Mouse (Mus musculus) gastrocnemius, postnatal 25 days (tissue): ENCODE measurements at regions not wholly inside any gene's neighbourhood (a gene's known extent, or its start where the extent isn't known, plus 50 kb on each side); places are given as distances from the start of the nearest gene placed in this dataset.
A peak's percentile ranks its signal among the peaks of the same experiment; 100 is the strongest.
"Not testable (repeated sequence)": the region's sequence is repeated elsewhere in the genome, so short reads cannot be mapped to it uniquely, and the experiment has no call there.

Experiments
- DNase-seq: peaks from one replicate; pipeline ENCODE4 v3.0.0; 2022

- no peak for DNase-seq
Measured at GRCm38 (mm10) chr13:5373191-5373590, 488.1 kb upstream of the Klf6 start.

- DNase-seq, result no peak
Measured at GRCm38 (mm10) chr13:5408226-5408804, 453.0 kb upstream of the Klf6 start.

- DNase-seq, result no peak
Measured at GRCm38 (mm10) chr13:5412052-5412451, 449.2 kb upstream of the Klf6 start.

GRCm38 (mm10) chr13:5413009-5413408 is 448.3 kb upstream of the Klf6 start:
- DNase-seq, result not testable (repeated sequence)

GRCm38 (mm10) chr13:5424110-5424509 is 437.2 kb upstream of the Klf6 start:
- peak; percentile 70 for DNase-seq

- DNase-seq, result no peak
Measured at GRCm38 (mm10) chr13:5425491-5426232, 435.6 kb upstream of the Klf6 start.

DNA sequence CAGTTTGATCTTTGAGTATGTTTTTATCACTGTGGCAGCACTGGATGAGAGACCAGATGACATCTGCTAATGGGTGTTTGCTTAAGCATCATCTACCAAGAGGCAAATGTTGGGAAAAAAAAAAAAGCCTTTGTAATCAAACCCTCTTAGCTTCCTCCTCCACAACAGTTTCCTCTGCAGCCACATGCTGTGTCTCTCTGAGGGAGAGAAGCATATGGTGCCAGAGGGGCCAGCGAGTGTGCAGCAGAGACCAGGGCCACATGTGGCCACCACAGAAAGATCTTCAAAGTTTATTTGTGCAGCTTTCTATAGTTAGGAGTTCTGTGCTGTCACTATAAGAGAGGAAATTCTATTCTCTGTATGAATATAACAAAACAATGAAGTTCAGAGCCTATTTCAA is 427.6 kb upstream of the Klf6 start:
- DNase-seq, result no peak

- DNase-seq, result no peak
Measured at GRCm38 (mm10) chr13:5435131-5435530, 426.2 kb upstream of the Klf6 start.

DNA sequence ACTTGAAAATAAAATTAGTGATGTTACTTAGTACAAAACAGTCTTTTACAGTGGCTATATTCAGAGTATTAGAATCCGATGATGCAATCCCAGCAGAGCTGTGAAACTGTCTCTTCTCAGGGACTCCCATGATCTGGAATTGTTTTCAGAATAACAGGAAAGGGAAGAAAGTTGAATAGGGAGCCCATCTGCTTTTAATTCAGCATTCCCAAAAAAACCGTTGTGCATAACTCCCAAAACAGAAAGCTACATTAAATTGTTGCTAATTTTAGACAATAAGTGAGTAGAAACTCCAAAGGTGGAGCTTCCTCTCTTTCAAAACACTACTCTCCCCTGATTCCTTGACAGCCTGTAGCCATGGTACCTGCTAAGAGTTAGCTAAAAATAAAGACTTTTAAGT is 425.1 kb upstream of the Klf6 start:
- no peak for DNase-seq

- no peak for DNase-seq
Measured at GRCm38 (mm10) chr13:5440454-5440853, 420.8 kb upstream of the Klf6 start.

DNA sequence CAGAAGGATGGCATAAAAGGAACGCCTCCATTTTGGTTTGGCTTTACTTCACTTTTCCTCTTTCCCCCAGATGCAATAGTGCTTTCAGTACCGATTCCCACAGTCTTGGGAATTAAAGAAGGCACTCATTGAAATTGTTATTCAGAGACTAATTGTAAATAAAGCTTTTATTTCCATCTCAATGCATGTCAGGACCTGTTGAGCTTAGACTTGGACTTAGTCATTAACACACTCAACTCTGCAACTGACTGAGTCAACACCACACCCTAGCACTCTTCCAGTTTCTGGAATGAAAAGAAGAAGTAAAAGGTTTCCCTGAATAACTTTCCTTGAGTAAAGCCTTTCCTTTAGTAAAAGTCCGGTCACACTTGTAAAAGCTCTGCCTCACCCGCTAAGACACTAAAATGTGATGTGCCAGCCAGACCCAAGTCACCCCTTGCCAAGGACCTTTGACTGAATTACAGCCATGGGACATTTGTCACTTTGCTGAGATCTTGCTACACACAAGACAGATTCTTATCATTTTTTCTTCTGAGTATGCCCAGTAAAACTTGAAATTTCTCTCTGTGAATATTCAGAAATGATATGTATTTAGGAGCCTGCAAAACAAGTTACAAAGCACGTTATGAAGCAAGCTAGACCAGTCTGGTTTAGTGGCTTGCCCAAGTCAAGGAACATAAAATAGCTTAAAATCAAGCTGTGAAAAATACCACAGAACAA is 416.4 kb upstream of the Klf6 start:
- DNase-seq, result no peak

DNA sequence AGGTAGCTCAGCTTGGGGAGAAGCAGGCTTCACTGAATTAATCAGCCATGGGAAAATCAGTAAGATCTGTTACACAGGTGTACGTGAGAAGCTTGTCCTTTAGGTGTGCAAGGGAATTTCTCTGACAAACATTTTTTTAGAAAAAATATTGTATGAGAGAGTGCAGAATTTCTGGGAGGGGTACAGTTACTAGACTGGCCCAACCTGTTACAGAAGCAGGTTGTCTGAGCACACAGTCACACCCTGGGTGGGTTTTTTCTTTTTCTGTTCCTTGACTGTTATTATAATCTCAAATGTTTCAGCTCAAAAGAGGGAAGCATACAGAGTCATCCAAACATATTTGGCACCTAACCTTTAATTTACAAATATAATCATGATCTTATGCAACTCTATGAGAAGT is 412.7 kb upstream of the Klf6 start:
- no peak for DNase-seq

DNA sequence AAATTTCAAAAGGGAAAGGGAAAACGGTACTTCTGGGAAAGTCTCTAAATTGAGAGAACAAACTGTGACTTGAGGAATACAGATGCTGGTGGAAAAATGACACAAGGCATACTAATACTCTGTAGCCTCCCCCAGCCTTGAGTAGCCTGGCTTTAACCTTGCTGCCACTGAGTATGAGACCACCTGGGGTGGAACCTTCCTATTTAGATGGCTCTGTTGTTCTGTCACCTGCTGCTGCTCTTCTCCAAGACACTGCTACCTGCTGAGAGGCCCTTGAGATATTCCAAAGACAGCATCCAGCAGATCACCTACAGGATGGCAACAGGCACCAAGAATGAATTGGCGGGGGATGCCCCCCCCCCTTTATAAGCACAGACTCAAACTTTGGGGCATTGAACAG is 380.5 kb upstream of the Klf6 start:
- DNase-seq, result no peak

DNA sequence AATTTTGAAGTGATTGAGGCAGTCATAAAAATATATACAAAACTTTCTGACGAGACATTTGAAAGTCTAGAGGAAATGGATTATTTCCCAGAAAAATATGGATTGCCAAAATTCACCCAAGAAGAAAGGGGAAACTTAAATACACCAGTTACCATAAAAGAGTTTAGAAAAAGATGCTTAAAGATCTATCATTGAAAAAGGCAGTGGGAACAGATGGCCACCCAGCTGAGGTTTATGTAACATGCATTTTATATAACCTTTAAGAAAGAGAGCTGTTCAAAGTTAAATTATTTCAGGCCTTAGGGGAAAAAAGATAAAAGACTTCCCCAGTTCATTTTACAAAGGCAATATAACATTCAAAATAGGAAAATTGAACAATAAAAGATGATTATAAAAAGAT is 369.0 kb upstream of the Klf6 start:
- DNase-seq, result no peak

DNA sequence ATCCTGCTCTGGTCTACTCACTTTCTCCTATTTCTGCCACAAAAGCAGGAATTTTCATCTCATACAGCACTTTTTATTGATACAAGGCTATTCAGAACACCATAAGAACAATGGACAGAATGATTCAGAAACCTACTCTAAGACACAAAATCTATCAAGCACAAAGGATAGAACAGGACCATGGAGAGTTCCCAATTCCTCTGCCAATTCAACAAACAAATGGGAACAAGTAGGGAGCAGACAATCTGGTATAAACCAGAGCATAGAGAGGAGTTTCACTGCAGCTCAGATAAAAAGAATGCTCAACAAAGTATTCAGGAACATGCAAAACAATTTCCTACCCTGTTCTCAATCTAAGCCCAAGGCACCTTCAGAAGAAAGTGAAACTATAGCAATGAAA is 363.7 kb upstream of the Klf6 start:
- no peak for DNase-seq

GRCm38 (mm10) chr13:5511784-5512183 is 349.5 kb upstream of the Klf6 start:
- no peak for DNase-seq

GRCm38 (mm10) chr13:5515552-5515951 is 345.7 kb upstream of the Klf6 start:
- no peak for DNase-seq

GRCm38 (mm10) chr13:5516088-5516487 is 345.2 kb upstream of the Klf6 start:
- no peak for DNase-seq

DNA sequence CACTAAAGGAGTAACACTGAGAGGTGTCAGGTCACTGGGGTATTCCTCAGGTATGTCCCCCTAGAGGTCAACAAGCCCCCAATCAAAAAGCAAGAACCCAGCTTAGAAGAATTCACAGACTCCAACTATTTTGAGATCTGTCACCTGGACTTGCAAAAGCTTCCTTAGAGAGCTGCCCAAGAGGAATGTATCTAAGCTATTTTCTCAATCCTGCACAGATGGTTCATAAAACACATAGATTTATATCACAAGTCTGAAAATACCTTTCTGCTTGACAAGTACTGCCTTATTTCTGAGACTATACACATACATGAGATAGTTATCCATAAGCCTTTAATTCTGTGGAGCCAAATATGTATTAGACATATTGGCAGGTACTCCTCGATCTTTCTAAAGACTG is 342.1 kb upstream of the Klf6 start:
- DNase-seq, result no peak

- DNase-seq, result no peak
Measured at GRCm38 (mm10) chr13:5519600-5519999, 341.7 kb upstream of the Klf6 start.

- DNase-seq, result no peak
Measured at GRCm38 (mm10) chr13:5527400-5527799, 333.9 kb upstream of the Klf6 start.

GRCm38 (mm10) chr13:5540321-5540720 is 321.0 kb upstream of the Klf6 start:
- DNase-seq, result no peak

DNA sequence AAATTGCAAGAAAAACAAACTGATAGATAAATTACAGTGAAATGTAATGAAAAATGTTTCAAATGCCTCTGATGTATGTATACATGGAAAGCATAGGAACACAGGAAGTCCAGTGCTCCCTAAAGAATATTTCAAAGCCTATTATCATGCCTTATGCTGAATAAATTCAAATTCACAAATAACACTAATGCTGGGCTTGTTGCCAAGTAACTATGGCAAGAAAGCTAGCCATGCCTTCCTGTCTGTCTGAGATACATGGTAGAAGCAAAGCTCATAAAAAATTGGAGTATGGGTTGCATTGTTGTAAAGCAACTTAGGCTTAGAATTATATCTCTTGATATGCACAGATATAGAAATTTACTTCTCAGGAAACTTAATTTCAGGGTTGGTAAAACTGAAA is 315.8 kb upstream of the Klf6 start:
- no peak for DNase-seq

DNA sequence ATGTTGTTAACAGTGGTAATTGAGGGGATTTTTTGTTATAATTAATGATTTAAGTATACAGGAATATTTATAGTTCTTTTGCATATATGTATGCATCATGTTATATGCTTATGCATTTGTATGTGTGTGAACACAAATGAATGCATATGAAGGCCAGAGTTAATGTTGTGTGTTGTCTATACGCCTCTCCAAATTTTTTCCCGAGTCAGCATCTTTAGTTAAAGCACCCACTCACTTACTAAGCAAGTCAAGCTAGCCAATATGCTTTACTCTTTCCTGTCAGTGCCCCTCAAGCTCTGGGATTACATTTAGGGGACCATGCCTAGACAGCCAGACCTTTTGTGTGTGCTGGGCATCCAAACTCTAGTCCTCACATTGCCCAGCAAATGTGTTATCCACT is 315.3 kb upstream of the Klf6 start:
- no peak for DNase-seq
